Mouse (Mus musculus): ENCODE data around the gene Spocd1.

Gene Spocd1

DNA sequence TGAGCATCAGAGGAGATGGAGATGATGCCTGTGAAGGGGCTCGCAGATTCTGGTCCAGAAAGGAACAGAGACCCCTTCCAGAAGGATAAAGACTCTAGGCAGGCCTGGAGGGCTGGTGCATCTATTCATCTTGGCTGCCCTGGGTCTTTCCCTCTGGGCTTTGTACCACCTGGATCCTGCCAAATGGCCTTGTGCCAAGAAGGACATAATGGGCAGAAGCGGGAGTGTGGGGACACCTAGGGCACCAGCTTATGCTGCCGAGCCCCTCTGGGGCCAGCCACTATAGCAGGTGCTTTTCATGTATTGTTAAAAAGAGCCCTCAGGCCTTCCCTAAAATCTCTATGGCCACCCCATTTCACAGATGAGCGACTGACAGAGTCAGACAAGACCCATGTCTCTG lies 49.2 kb downstream of the Spocd1 start:
- no peak for DNase-seq

DNA sequence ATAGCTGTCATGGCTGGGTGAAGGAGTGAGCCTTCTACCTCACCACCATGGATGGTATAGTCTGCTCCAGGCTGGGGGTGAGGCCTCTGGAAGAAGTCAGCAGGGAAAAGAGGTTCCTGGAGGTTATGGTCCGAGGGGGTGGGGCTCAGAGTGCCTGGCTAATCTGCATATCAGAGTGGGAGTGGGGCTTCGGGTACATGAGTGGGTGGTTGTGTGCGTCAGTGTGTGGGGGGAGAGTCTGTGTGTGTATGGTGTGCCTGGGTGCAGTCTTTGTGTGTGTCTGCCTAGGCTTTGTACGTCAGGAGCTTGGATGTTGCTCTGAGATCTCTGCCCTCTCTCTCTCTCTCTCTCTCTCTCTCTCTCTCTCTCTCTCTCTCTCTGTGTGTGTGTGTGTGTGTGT lies 49.9 kb downstream of the Spocd1 start:
- DNase-seq = no peak

DNA sequence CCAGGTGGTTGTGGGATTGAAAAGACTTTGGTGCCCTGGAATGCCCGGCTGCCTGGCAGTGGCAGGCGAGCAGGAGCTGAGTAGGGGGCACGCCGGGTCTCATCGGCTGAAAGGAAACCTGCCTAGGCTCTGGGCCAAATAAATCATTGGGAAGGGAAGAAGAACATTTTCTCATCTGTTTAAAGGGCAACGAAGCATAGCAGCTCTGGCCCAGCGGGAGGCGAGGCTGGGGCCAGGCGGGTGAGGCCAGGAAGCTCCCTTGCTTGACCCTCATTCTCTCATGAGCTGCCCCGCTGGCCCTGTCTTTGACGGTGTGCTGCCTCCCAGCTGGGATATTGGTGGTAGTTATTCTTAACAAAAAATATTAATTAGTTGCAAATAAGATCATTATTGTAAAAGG lies 52.6 kb downstream of the Spocd1 start:
- no peak for DNase-seq

DNA sequence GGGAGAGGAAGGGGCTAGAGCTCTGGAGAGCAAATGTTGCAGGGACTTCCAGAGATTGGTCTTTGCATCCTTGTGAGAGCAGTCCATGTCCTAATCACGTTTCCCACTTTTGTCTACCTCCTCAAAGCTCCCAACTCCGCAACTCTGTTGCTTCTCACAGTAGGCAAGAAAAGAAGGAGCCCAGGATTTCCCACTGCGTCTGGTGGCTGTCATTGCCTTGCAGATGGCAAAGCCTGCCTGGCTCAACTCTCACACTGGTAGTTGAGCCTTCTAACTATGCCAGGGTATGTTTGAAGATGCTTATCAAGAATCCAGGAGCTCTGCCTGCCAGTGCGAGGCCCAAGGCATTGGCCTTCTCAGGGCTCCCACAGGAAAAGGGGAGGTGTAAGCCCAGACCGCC lies 54.0 kb downstream of the Spocd1 start:
- DNase-seq = no peak

DNA sequence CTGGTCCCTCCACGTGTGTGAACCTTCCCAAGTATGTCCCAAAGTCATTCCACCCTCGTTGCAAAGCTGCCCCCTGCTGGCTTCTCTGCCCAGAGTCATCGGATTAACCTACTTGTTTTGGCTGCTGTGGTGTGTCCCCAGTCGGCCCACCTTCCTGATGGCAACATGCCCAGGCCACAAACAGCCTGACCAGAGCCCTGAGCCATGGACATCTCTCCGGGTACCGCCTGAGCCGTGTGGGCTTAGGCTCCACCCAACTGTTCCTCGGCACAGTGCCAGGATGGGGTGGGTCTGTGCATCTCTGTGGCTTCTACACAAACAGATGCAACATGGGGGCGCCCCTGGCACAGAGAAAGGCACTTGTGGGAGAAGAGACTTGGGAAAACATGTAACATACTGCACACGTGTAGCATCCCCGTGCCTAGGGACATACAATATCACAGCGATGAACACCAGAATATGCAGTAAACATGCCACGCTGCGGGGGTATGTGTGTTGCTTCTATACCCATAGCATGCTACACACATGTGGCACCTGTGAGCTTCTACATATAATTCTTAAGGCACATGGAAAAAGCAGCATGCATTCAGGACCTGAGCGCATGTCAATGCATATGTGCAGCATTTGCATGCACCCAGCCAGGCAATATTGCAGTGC lies 54.8 kb downstream of the Spocd1 start:
- peak; percentile 50 for DNase-seq

DNA sequence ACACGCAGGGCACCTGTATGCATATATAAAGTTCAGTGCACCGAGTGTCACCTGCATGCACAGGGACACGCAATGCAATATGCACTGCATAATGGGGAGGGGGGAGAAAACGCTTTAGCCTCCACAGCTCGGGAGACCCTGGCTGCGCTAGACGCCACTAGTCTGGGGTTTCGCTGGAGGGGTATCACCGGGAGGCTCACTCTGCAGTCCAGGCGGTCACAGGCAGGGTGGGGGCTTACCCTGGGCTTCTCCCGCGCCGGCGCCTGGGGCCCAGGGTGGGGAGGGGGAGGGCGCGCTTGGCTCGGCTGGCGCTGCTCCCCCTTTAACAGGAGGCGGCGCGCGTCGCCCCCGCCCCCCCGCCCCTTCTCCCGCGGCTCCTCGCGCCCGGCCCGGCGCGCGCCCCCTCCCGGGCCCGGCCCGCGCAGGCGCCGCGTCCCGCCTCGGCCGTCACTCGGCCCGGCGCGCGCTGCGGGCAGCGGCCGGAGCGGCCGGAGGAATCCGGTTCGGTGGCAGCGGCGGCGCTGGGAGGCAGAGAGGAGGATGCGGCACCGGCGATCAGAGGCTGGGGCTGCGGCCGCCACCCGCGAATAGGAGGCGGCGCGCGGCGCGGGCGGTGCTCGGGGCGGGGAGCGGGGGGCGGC lies 55.5 kb downstream of the Spocd1 start, which contains the start of gene Adgrb2:
Gene Adgrb2, plus strand, starts transcription at position 450 of the 641 bp plus-strand sequence.
- no peak for DNase-seq

DNA sequence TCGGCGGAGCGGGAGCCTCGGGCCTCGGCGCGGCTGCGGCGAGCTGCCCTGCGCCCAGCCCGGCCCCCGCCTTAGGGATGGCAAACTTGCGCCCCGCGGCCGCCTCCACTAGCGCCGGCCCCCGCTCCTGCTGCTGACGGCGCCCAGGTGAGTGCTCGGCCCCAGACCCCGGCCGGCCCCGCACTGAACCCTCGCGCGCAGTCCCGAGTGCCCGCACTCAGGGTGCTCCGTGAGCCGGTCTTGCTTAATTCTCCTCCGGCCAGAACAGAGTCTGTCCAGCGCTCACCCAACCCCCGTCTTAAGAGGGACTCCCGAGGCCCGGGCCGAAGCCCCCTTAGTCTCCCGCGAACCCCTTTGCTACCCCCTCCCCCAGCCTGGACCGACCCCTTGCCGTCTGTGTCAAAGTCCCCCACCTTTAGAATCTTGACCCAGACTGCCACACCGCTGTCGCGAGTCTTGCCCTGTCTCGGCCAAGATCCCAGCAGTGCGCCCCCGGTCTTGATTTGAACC lies 56.2 kb downstream of the Spocd1 start:
- no peak for DNase-seq

DNA sequence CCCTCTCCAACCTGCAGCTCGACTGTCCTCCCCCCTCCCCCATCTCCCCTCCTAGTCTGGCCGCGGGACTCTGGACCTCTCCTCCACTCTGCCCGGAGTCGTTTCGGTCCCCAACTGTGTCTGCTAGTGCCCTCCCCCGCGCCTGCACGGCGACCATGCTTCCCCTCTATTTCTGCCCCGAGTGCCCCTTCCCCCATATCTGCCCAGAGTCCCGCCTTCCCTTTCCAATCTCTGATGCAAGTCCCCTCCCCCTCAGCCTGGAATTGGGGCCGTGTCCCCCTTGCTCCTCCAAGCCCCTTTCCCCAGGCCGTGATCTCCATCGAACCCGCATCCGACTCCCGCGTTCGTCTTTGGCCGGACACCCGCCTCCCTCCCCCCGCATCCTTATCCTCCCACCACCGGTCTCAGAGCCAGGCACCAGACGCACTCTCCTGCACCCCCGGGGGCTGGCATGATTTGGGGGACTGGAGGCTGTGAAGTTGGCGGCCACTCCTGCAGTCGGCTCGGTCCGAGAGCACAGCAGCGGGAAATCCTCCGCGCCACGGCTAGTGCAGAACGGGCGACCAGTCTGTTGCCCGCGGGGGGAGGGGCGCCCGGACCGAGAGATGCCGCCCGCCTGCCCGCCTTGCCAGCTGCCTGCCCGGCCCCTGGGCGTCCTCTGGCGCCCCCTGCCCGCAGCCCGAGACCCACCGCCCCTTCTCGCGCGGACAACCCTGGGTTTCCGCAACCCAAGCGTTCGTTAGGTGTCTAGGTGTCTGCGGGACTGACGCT lies 56.8 kb downstream of the Spocd1 start:
- DNase-seq = peak; percentile 23

DNA sequence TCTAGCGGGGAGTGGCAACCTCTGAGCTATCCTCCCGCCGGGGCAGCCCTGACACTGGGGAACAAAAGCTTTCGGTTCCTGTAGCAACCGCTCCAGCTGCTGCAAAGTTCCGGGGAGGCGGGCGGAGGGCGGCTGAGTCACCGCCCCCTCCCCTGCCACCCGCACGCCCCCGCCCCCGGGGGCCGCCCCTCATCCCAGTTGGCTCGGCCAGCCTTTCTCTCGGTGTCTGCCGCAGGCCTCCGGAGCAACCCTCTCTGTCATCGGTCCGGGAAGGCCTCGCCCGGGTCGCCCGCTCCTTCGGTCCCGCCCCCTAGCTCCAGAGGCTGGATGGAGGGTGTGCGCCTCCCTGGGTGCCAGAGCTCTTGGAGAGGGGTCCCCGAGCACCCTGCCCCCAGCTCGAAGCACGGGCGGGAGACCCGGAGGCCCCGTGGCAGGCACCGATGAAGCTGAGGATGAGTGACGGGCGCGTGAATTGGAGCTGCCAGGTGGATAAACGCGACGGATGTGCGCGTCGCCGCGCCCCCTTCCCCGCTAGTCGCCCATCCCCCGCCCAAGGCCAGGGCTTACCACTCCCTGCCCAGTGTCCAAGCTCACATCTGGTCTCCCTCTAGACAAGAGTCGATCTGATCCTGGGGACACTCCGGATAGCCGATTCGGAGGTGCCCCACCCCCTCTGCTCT lies 58.9 kb downstream of the Spocd1 start:
- no peak for DNase-seq

DNA sequence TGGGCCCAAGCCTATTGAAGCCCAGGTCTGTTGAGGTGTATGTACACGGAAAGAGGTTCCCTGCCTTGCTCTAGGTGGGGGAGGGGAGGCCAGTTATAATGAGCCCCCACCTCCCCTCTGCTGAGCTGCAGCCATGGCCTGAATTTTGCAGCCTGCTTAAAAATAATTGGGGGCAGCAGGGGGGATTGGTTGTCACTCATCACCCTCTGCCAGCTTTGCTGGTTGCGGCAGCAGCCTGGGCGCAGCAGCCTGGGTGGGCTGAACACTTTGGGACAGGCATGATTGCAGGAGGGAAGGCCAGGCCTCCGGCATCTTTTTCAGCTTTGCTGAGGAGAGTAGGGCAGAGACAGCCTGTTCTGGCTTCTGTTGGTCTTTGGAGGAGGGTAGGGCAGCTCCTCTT lies 60.9 kb downstream of the Spocd1 start:
- no peak for DNase-seq

DNA sequence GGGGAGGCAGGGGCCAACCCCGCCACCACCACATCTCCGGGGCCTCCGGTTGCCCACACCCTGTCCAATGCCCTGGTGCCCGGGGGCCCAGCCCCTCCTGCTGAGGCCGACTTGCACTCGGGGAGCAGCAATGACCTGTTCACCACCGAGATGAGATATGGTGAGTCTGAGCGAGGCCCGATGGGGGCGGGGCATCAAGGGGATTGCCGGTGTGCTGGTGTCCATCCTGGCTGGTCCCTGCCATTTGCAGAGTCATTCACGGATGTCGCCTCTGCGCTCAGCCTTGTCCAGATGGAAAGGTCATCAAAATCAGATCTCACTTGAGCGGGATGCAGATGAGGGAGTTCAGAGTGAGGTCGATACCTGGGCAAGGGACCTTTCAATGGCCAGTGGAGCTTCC lies 63.7 kb downstream of the Spocd1 start:
- DNase-seq = no peak

DNA sequence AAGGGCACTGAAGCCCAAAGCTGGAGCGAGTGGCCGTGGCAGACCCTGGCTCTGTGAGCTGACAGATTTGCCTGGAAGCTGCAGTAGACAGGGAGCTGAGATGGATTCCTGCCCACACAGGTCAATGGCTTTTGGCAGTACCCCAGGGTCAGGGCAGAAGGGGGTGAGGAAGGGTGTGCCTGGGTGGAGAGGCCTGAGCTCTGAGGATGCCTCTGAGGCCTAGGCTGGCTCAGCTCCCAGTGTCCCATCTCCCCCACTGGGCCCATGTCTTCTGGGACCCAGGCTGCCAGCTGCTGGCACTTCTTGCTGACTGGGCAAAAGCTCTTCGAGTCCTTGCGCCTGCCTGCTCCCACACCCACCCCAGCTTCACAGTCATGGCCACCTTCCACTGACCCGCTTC lies 64.2 kb downstream of the Spocd1 start:
- DNase-seq = no peak

DNA sequence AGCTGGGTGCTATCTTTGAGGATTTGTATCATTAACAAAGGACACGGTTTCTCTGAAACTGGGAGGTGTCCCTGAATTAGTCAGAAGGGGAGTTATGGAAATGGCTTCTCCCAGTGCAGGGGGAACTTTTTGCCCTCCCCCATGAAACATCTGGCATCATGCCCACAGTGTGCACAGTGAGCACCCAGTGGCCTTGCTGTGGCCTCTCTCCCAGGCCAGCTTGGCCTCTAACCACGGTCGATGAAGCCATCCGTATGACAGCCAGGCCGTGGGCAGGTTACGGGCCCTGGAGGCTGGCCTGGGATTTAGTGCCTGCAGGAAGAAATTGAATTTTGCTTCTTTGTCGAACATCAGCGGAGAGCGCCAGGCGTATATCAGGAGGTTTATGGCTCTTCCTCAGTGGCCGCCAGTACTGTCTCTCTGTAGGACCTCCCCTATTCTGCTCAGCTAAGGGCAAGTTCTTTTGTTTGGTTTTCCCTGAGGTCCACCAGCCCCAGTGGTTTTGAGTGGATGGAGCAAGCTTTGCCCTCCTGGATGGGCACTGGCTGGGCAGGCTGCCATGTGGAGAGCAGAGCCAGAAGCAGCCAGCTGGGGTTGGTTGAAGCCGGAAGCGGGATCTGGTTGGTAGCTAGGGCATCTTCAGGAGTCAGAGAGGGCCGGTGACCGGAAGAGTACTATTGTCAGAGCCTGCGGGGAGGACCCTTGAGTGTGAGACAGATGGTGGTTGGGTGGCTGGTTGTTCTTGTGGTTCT lies 65.1 kb downstream of the Spocd1 start:
- peak; percentile 47 for DNase-seq

DNA sequence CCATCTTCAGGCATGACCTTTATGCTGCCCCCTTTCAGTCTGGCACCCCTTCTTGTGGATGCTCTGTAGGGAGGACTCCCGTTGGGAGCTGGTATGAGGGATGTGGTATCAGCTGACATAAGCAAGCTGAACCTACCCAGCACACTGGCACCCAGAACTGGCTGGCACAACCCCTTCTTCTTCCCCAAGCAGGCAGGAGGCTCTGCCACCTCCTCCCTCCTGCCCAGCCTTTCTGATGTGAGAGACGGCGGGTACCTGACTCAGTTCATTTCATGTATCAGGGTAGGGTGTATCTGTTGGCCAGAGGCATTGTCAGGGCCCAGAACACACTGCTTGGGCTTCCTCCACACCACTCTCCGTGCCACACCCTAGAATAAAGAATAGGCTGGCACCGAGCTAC lies 65.7 kb downstream of the Spocd1 start:
- no peak for DNase-seq

DNA sequence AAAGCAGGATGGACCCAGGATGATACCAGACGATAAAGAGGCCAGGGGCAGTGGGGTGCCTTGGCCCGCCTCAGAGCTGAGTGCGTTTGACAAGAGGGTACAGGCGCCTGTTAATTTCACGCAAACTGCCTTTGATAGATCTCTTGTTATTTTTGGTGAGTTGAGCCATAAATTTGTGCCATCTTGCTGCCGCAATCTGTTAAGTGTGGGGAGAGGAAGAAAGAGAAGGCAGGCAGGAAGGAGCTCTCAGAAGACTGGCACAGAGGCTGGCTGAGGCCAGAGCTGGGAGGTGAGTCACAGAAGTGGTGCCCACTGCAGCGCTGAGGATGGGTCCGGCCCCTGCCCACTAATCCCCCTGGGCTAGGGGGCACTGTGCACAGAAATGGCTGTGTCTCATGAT lies 66.2 kb downstream of the Spocd1 start:
- DNase-seq = no peak

DNA sequence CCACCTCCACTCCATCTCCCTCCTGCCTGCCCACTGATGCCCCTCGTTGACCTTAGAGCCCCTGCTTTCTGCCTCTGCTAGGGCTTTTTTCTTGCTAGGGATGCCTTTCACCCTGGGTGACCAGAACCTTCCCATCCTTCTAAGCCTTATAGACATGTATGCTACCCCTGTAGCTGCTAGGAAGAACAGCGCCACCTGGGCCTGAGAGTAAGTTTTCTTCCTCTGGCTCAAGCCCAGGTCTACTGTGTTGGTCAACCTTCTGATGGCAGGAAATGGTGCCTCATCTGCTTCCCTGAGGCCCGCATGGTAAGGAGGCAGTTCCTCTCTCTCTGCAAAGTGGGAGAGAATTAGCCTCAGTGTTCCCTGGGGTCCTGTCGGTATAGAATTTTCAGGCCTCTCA lies 67.0 kb downstream of the Spocd1 start:
- DNase-seq = no peak

DNA sequence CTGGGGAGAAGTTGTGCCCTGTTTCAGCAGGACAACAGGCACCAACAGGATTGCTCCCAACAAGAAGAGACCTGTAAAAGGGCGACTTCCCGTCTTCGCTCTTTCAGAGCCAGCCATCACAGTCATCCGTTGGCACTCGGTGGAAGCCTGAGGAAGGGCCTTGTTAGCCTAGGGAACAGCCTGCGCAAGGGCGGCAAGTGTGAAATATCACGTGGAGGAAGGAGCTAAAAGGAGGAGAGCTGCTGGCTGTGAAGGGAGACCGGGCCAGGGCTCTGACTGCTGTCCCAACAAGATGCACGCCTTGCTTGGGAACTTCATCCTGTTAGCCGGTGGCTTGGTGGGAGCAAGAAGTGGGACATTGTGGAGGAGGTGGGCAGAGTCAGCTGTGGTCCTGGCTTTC lies 69.1 kb downstream of the Spocd1 start:
- no peak for DNase-seq

DNA sequence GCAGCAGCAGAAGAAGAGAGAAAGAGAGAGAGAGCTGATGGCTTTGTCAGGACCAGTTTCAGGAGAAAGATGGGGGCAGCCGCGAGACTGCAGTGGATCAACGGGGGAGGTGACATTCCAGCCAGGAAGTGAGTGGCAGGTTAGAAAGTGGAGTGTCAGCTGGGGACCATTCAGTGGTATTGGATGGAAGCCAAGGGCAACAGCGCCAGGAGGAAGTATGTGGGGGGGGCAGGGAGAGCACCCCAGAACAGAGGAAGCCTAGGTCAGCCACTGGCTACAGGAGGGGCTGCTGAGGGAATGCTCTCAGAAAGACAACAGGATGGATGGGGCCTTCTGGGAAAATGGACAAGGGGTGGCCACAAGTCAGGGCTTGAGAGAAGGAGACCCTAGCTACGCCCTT lies 72.7 kb downstream of the Spocd1 start:
- no peak for DNase-seq

DNA sequence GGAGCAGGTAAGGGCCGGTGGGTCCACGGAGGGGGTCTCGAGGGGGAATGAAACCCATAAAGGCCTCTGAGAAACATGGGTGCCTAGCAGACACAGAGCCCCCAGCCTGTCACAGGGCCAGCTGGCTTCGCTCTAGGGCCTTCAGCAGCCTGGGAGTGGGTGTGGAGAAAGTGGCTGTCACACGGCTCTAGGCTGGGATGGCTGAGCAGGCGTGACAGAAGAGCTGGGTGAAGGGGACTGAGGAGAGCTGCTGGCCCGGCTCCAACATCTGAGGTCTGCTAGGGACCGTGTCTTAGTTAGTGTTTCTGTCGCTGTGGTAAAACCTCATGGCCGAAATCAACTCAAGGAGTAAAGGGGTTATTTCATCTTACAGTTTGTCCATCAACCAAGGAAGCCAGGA lies 73.1 kb downstream of the Spocd1 start:
- DNase-seq = no peak

DNA sequence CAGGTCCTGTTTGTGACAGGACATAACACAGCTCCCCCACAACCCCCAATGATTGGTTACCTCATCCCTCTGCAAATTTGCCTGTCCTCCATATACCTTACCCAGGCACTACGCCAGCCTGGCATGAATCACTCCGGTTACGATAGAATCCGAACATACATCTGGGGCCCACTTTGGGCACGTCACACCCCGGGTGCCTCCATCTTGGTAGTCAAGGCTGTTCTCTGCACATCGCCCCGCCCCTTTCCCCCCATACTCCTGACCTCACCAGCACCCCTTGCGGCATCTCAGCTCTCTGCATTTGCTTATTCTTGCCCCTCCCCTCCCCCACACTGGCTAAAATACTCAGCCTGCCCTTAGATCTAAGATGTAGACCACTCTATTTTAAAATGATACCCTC lies 76.5 kb downstream of the Spocd1 start:
- no peak for DNase-seq

DNA sequence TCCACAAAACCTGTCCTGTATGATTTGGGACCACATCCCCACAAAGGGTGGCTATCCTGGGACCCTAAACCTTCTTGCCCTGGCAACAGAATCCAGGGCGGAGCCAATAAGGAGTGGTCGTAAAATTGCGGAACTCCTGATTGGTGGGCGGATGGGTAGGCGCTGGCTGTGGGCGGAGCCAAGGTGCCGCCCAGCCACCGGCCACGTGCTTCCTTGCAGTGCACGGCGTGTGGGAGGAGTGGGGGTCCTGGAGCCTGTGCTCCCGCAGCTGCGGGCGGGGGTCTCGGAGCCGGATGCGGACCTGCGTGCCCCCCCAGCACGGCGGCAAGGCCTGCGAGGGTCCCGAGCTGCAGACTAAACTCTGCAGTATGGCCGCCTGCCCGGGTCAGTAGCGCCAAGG lies 77.5 kb downstream of the Spocd1 start:
- no peak for DNase-seq

Data from kidney, adult 11 months (tissue).